Mouse (Mus musculus) right cerebral cortex, postnatal 36 days (tissue): ENCODE results near the gene Hexim2.

ENCODE experiments used
- DNase-seq, 2 experiments: peaks; one replicate each; pipeline ENCODE4 v3.0.0; 2022; ENCODE audit warnings: low spot score in 2 of 2, mixed read lengths in 1 of 2

Gene Hexim2

GRCm38 (mm10) chr11:103141101-103141943 is 9.1 kb downstream of the Hexim2 start:
- no peak for DNase-seq

GRCm38 (mm10) chr11:103141944-103142255 is 9.7 kb downstream of the Hexim2 start:
- DNase-seq: no peak

- peak; percentile 86 to 88 for DNase-seq
Observed at GRCm38 (mm10) chr11:103142441-103143182, 10.4 kb downstream of the Hexim2 start.

- DNase-seq: no peak
Observed at GRCm38 (mm10) chr11:103144309-103145285, 12.4 kb downstream of the Hexim2 start.

GRCm38 (mm10) chr11:103146386-103146785 is 14.2 kb downstream of the Hexim2 start:
- DNase-seq: no peak

- DNase-seq: no peak
Observed at GRCm38 (mm10) chr11:103147766-103148165, 15.5 kb downstream of the Hexim2 start.

- no peak for DNase-seq
Observed at GRCm38 (mm10) chr11:103149771-103150170, 17.5 kb downstream of the Hexim2 start.

- DNase-seq: peak; percentile 82 to 88
Observed at GRCm38 (mm10) chr11:103158621-103159478, 26.6 kb downstream of the Hexim2 start.

GRCm38 (mm10) chr11:103160738-103161137 is 28.5 kb downstream of the Hexim2 start:
- DNase-seq: no peak

GRCm38 (mm10) chr11:103161449-103161848 is 29.2 kb downstream of the Hexim2 start:
- DNase-seq: no peak

GRCm38 (mm10) chr11:103162132-103162531 is 29.9 kb downstream of the Hexim2 start:
- no peak for DNase-seq

GRCm38 (mm10) chr11:103164391-103164790 is 32.2 kb downstream of the Hexim2 start:
- no peak for DNase-seq

GRCm38 (mm10) chr11:103168690-103169390 is 36.6 kb downstream of the Hexim2 start:
- DNase-seq: peak; percentile 60 to 71

GRCm38 (mm10) chr11:103169664-103170063 is 37.4 kb downstream of the Hexim2 start:
- DNase-seq: no peak

- DNase-seq: no peak
Observed at GRCm38 (mm10) chr11:103170111-103170493, 37.9 kb downstream of the Hexim2 start.

- no peak for DNase-seq
Observed at GRCm38 (mm10) chr11:103170494-103171285, 38.5 kb downstream of the Hexim2 start, which contains the start of gene Fmnl1. Fmnl1 (plus strand) TSS chr11:103171107.

- no peak for DNase-seq
Observed at GRCm38 (mm10) chr11:103171286-103171620, 39.0 kb downstream of the Hexim2 start.

- DNase-seq: no peak
Observed at GRCm38 (mm10) chr11:103171703-103172391, 39.6 kb downstream of the Hexim2 start.
